ENCODE assay signal across 17 mouse cellular contexts in the genomic region with DNA sequence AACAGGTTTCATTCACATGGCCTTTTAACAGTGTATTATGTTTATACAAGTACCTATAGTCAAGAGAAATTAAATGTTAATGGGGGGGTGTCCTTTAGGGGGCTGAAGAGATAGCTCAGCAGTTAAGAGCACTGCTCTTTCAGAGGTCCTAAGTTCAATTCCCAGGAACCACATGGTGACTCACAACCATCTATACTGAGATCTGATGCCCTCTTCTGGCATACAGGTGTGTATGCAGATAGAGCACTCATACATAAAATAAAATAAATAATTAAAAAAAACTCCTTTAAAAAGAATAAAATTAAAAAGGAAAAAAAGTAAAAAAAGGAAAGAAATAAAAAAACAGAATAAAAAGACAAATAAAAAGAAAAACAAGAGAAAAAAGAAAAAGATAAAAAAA.
DNase-seq lines count a peak whose midpoint lies in the region; ATAC-seq and TF ChIP-seq lines count a peak whose summit lies in the region.
"Had no signal": no experiment of that assay in that cellular context is flagged by ENCODE, and none has a peak within 500 bp of the region (broad histone marks: within the 10 kb centered on the region; RNA-seq: fewer than 3 reads in every experiment).

No protein-coding gene starts in this region.

- no peaks in the 10 kb centered on the region for H3K4me1 ChIP-seq in forebrain, postnatal 0 days (ENCODE audit: insufficient read depth)
- peaks cover 9% of the 10 kb centered on the region; the same call in 1 of the 2 replicates for H3K4me1 ChIP-seq in forebrain, embryonic 12.5 days
- H3K4me1 ChIP-seq in MEL (ENCODE audit: control insufficient read depth in 1 of 2, insufficient read depth in 2 of 2, low read length in 2 of 2) = peaks cover 7 to 10% of the 10 kb centered on the region in 2 experiments

- intact Hi-C loops in left cerebral cortex, adult 2 months (cut with DNase I) = no loop called here

- H3K79me2 ChIP-seq in MEL (ENCODE audit: control insufficient read depth, insufficient read depth, low read length, poor library complexity) = no peaks in the 10 kb centered on the region

- H3K9ac ChIP-seq in forebrain, postnatal 0 days = no peak overlapping the region
- H3K9ac ChIP-seq in forebrain, embryonic 12.5 days = no peak overlapping the region
- H3K9ac ChIP-seq in MEL (ENCODE audit: control insufficient read depth, low read depth, low read length, poor library complexity, severe bottlenecking) = no peak overlapping the region
- H3K9ac ChIP-seq: liver, embryonic 13.5 days had no signal

- no peak overlapping the region for H3K4me3 ChIP-seq in forebrain, postnatal 0 days (ENCODE audit: low read depth, low read length)
- no peak overlapping the region for H3K4me3 ChIP-seq in forebrain, embryonic 12.5 days (replicated peaks)
- H3K4me3 ChIP-seq in left cerebral cortex, adult 2 months = no peak overlapping the region
- no peak overlapping the region for H3K4me3 ChIP-seq in MEL (ENCODE audit: control insufficient read depth in 1 of 2, insufficient read depth in 1 of 2, low read depth in 2 of 2, low read length in 2 of 2)
- H3K4me3 ChIP-seq: liver, embryonic 13.5 days had no signal

- no peaks in the 10 kb centered on the region for H3K27me3 ChIP-seq in forebrain, postnatal 0 days (ENCODE audit: insufficient read depth, low read length)
- no peaks in the 10 kb centered on the region for H3K27me3 ChIP-seq in forebrain, embryonic 12.5 days
- no peaks in the 10 kb centered on the region for H3K27me3 ChIP-seq in MEL (ENCODE audit: control insufficient read depth in 1 of 2, insufficient read depth in 2 of 2, low read length in 2 of 2)
- H3K27me3 ChIP-seq: liver, embryonic 13.5 days had no signal

- TF ChIP-seq POLR2A in MEL (IDR thresholded peaks at IDR 0.05; ENCODE audit: control insufficient read depth in 1 of 2, insufficient read depth in 1 of 2, low read depth in 1 of 2, low read length in 2 of 2, poor library complexity in 1 of 2) = no peak

- ATAC-seq in forebrain, postnatal 0 days = no peak
- no peak for ATAC-seq in forebrain, embryonic 12.5 days (ENCODE audit: low FRiP score)

- no peaks in the 10 kb centered on the region for H3K36me3 ChIP-seq in forebrain, postnatal 0 days (ENCODE audit: insufficient read depth)
- peaks cover 16% of the 10 kb centered on the region for H3K36me3 ChIP-seq in forebrain, embryonic 12.5 days (replicated peaks)
- H3K36me3 ChIP-seq in MEL (ENCODE audit: control insufficient read depth in 1 of 2, insufficient read depth in 2 of 2, low read length in 2 of 2) = peaks cover 0 to 23% of the 10 kb centered on the region in 2 experiments; a peak in 2 of 4 replicates
- H3K36me3 ChIP-seq: liver, embryonic 13.5 days had no signal

- no peaks in the 10 kb centered on the region for H3K9me3 ChIP-seq in forebrain, postnatal 0 days (ENCODE audit: low read length)
- H3K9me3 ChIP-seq in forebrain, embryonic 12.5 days = no peaks in the 10 kb centered on the region
- H3K9me3 ChIP-seq in MEL (replicated peaks; ENCODE audit: insufficient read depth, low read length) = no peaks in the 10 kb centered on the region
- H3K9me3 ChIP-seq: liver, embryonic 13.5 days had no signal

- H3K27ac ChIP-seq in forebrain, postnatal 0 days (ENCODE audit: low read depth, low read length) = no peak overlapping the region
- H3K27ac ChIP-seq in forebrain, embryonic 12.5 days = no peak overlapping the region
- H3K27ac ChIP-seq in left cerebral cortex, adult 2 months = no peak overlapping the region
- H3K27ac ChIP-seq in MEL (ENCODE audit: control insufficient read depth, low read depth, low read length) = no peak overlapping the region
- H3K27ac ChIP-seq: liver, embryonic 13.5 days had no signal

- no peak overlapping the region for H3K4me2 ChIP-seq in forebrain, postnatal 0 days (ENCODE audit: low read depth)
- no peak overlapping the region for H3K4me2 ChIP-seq in forebrain, embryonic 12.5 days
- H3K4me2 ChIP-seq: liver, embryonic 13.5 days; midbrain, embryonic 11.5 days had no signal

- no peak for TF ChIP-seq EP300 in MEL (IDR thresholded peaks at IDR 0.05; ENCODE audit: low read depth in 1 of 2, low read length in 2 of 2)

- no peak for DNase-seq in forebrain, postnatal 0 days
- DNase-seq in left cerebral cortex, adult 2 months (ENCODE audit: extremely low spot score in 1 of 2, low spot score in 2 of 2) = no peak
- no peak for DNase-seq in left cerebral cortex, adult 9 months (ENCODE audit: low spot score in 2 of 2)
- DNase-seq in 3134 (ENCODE audit: extremely low read depth, insufficient read length, low spot score) = peak; percentile 9
- DNase-seq in MEL (ENCODE audit: low read depth, low spot score) = peak; percentile 30
- DNase-seq in ovary, adult 18-20 months (ENCODE audit: low spot score) = no peak
- no peak for DNase-seq in spleen, adult 12 weeks (ENCODE audit: low spot score)
- DNase-seq: cerebellum, postnatal 14 days; gastrocnemius, postnatal 14 days; heart, postnatal 36 days; left cerebral cortex, postnatal 4 days; liver, embryonic 13.5 days; lung, postnatal 4 days; right cerebral cortex, postnatal 25 days; thymus, adult 18-20 months had no signal

- peak; percentile 22 for TF ChIP-seq RAD21 in MEL (IDR thresholded peaks at IDR 0.05; ENCODE audit: low read depth, low read length)

- TF ChIP-seq CTCF in forebrain, postnatal 0 days (IDR thresholded peaks at IDR 0.05; ENCODE audit: low read depth) = peak; percentile 18; the same call in 1 of the 2 replicates
- TF ChIP-seq CTCF in left cerebral cortex, adult 2 months (IDR thresholded peaks at IDR 0.05) = peak; percentile 14
- TF ChIP-seq CTCF in MEL (IDR thresholded peaks at IDR 0.05 in 2 of 3, conservative IDR thresholded peaks at IDR 0.05 in 1 of 3; ENCODE audit: control insufficient read depth in 1 of 3, insufficient read depth in 1 of 3, low read depth in 2 of 3, low read length in 3 of 3, poor library complexity in 1 of 3, severe bottlenecking in 1 of 3) = peak in 1 of 3 experiments; percentile 37; a peak in 2 of 6 replicates

TF ChIP-seq in MEL, 35 proteins besides CTCF, POLR2A, EP300 and RAD21:
- TF ChIP-seq MYC (IDR thresholded peaks at IDR 0.05; ENCODE audit: low read depth, low read length) (peak; percentile 59; the same call in 1 of the 2 replicates), MAFK (IDR thresholded peaks at IDR 0.05; ENCODE audit: borderline replicate concordance, low read depth, low read length) (no peak), SMC3 (IDR thresholded peaks at IDR 0.05; ENCODE audit: low read depth, low read length) (peak; percentile 40; the same call in 1 of the 2 replicates), JUND (IDR thresholded peaks at IDR 0.05; ENCODE audit: low read depth, low read length) (no peak)

Comparison
In these comparisons a context has a peak if more than half of its experiments do, and no peak if none do; other contexts are left out.
1. DNase-seq: peak in 3134 (single experiment) and MEL (single experiment); none in forebrain, postnatal 0 days (single experiment), left cerebral cortex, adult 2 months (0 of 2), left cerebral cortex, adult 9 months (0 of 2), ovary, adult 18-20 months (single experiment) and spleen, adult 12 weeks (single experiment).